ENCODE assay signal across 24 mouse cellular contexts in genomic region chr16:9115548-9115947, GRCm38 (mm10).
DNase-seq lines count a peak whose midpoint lies in the region; ATAC-seq lines count a peak whose summit lies in the region.
"Had no signal": no experiment of that assay in that cellular context is flagged by ENCODE, and none has a peak within 500 bp of the region (broad histone marks: within the 10 kb centered on the region; RNA-seq: fewer than 3 reads in every experiment).

No protein-coding gene starts in this region.

- H3K9ac ChIP-seq in hindbrain, embryonic 12.5 days = no peak overlapping the region
- H3K9ac ChIP-seq in embryonic facial prominence, embryonic 11.5 days (replicated peaks; ENCODE audit: low read length) = no peak overlapping the region
- H3K9ac ChIP-seq: heart, embryonic 15.5 days; limb, embryonic 13.5 days; liver, embryonic 12.5 days; neural tube, embryonic 13.5 days had no signal

- H3K9me3 ChIP-seq in hindbrain, embryonic 10.5 days = no peaks in the 10 kb centered on the region
- no peaks in the 10 kb centered on the region for H3K9me3 ChIP-seq in hindbrain, embryonic 12.5 days (replicated peaks)
- H3K9me3 ChIP-seq in embryonic facial prominence, embryonic 11.5 days (replicated peaks; ENCODE audit: control insufficient read depth, low read length) = no peaks in the 10 kb centered on the region
- H3K9me3 ChIP-seq: heart, embryonic 15.5 days; liver, embryonic 12.5 days had no signal

- H3K36me3 ChIP-seq in hindbrain, embryonic 10.5 days = no peaks in the 10 kb centered on the region
- H3K36me3 ChIP-seq in hindbrain, embryonic 12.5 days = no peaks in the 10 kb centered on the region
- H3K36me3 ChIP-seq in embryonic facial prominence, embryonic 11.5 days (replicated peaks; ENCODE audit: control insufficient read depth, insufficient read depth, low read depth, low read length) = no peaks in the 10 kb centered on the region
- H3K36me3 ChIP-seq: heart, embryonic 15.5 days; limb, embryonic 13.5 days; liver, embryonic 12.5 days; neural tube, embryonic 13.5 days had no signal

- no peaks in the 10 kb centered on the region for H3K27me3 ChIP-seq in hindbrain, embryonic 10.5 days (ENCODE audit: insufficient read depth, poor library complexity, severe bottlenecking)
- H3K27me3 ChIP-seq in hindbrain, embryonic 12.5 days = no peaks in the 10 kb centered on the region
- no peaks in the 10 kb centered on the region for H3K27me3 ChIP-seq in embryonic facial prominence, embryonic 11.5 days (ENCODE audit: control insufficient read depth, insufficient read depth, low read length)
- H3K27me3 ChIP-seq: heart, embryonic 15.5 days; limb, embryonic 13.5 days; liver, embryonic 12.5 days; neural tube, embryonic 13.5 days had no signal

- no peak overlapping the region for H3K4me3 ChIP-seq in hindbrain, embryonic 10.5 days
- H3K4me3 ChIP-seq in hindbrain, embryonic 12.5 days = no peak overlapping the region
- H3K4me3 ChIP-seq in embryonic facial prominence, embryonic 11.5 days (ENCODE audit: low read depth, low read length) = no peak overlapping the region
- H3K4me3 ChIP-seq: heart, embryonic 15.5 days; limb, embryonic 13.5 days; liver, embryonic 12.5 days; neural tube, embryonic 13.5 days had no signal

- peak; percentile 22 for DNase-seq in hindbrain, embryonic 10.5 days (ENCODE audit: low spot score)
- peak; percentile 50 for DNase-seq in retina, embryonic 14.5 days (ENCODE audit: low spot score)
- no peak for DNase-seq in retina, postnatal 1 day
- peak; percentile 85 for DNase-seq in embryonic facial prominence, embryonic 11.5 days (ENCODE audit: low spot score)
- DNase-seq in right cerebral cortex, postnatal 14 days = no peak
- no peak for DNase-seq in adipocyte (ENCODE audit: low spot score)
- DNase-seq: cerebellum, adult 11-12 months; cerebellum, postnatal 10 days; gastrocnemius, postnatal 25 days; heart, postnatal 36 days; kidney, adult 9 months; kidney, postnatal 14 days; layer of hippocampus, postnatal 36 days; lung, adult 18-20 months; lung, postnatal 10 days had no signal

- H3K4me2 ChIP-seq in hindbrain, embryonic 12.5 days (replicated peaks) = no peak overlapping the region
- H3K4me2 ChIP-seq in embryonic facial prominence, embryonic 11.5 days (ENCODE audit: low read depth, low read length) = no peak overlapping the region
- H3K4me2 ChIP-seq: heart, embryonic 15.5 days; limb, embryonic 13.5 days; liver, embryonic 12.5 days; midbrain, embryonic 11.5 days; neural tube, embryonic 13.5 days had no signal

- peaks cover 6% of the 10 kb centered on the region for H3K4me1 ChIP-seq in hindbrain, embryonic 10.5 days (replicated peaks)
- H3K4me1 ChIP-seq in hindbrain, embryonic 12.5 days = 0 out of 2 replicates have a peak, but pooled peaks cover 8% of the 10 kb centered on the region
- no peaks in the 10 kb centered on the region for H3K4me1 ChIP-seq in embryonic facial prominence, embryonic 11.5 days (ENCODE audit: control insufficient read depth, insufficient read depth, low read length)
- H3K4me1 ChIP-seq: heart, embryonic 15.5 days; limb, embryonic 13.5 days; liver, embryonic 12.5 days had no signal

- 47% methylated on average over 5 of the region's 5 CpGs for WGBS in hindbrain, embryonic 10.5 days
- 37% methylated on average over 5 of the region's 5 CpGs for WGBS in hindbrain, embryonic 12.5 days
- 14% methylated on average over 5 of the region's 5 CpGs for WGBS in embryonic facial prominence, embryonic 11.5 days

- no peak for ATAC-seq in hindbrain, embryonic 12.5 days (ENCODE audit: low FRiP score)
- ATAC-seq in embryonic facial prominence, embryonic 11.5 days (replicated peaks; ENCODE audit: insufficient number of reproducible peaks, low FRiP score, low TSS enrichment, low read depth) = peak; percentile 56; the same call in 1 of the 2 replicates
- ATAC-seq: forebrain, embryonic 16.5 days; hindbrain, postnatal 0 days; intestine, embryonic 16.5 days; liver, embryonic 12.5 days had no signal

- H3K27ac ChIP-seq in hindbrain, embryonic 10.5 days = no peak overlapping the region
- no peak overlapping the region for H3K27ac ChIP-seq in hindbrain, embryonic 12.5 days
- H3K27ac ChIP-seq in embryonic facial prominence, embryonic 11.5 days (replicated peaks; ENCODE audit: low read depth, low read length) = no peak overlapping the region
- H3K27ac ChIP-seq: heart, embryonic 15.5 days; hindbrain, postnatal 0 days; limb, embryonic 13.5 days; liver, embryonic 12.5 days; neural tube, embryonic 13.5 days had no signal

Comparison
In these comparisons a context has a peak if more than half of its experiments do, and no peak if none do; other contexts are left out.
1. DNase-seq: peak in hindbrain, embryonic 10.5 days (single experiment), retina, embryonic 14.5 days (single experiment) and embryonic facial prominence, embryonic 11.5 days (single experiment); none in retina, postnatal 1 day (single experiment), right cerebral cortex, postnatal 14 days (single experiment) and adipocyte (single experiment).